Mouse (Mus musculus) spleen, adult 12 weeks (tissue): ENCODE data around the gene E4f1.
A peak's percentile ranks its signal among the peaks of the same experiment; 100 is the strongest.

Source experiments
- DNase-seq: peaks from one replicate; pipeline ENCODE4 v3.0.0; 2022; ENCODE audit warnings: low spot score

Gene E4f1

DNA sequence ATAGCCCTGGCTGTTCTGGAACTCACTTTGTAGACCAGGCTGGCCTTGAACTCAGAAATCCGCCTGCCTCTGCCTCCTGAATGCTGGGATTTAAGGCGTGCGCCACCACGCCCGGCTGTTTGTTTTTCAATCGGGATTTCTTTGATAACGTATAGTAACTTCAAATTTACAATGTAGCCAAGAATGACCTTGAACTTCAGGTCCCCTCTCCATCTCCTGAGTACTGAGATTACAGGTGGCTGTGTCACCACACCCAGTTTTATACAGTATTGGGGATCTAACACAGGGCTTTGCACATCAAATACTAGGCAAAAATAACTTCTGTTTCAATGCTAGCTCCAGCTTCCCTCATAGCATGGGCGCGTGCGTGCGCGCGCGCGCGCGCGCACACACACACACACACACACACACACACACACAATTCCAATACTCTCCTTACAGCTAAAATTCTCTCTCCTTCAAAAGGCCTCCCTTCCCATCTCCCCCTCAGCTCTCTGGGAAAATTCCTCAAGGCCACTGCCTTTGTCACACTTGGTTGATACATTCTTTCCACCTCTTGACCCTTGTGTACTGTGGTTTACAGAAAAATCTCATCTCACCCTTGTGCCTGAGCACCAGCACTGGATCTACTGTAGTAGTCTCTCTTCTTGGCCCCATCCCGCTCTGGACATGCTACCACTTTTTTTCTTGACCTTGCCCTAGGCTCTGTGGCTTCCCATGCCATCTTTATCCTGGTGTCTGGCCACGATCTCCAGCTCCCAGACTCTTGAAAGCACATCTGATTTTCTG, 11.1 kb upstream of the E4f1 start:
- no peak for DNase-seq

DNA sequence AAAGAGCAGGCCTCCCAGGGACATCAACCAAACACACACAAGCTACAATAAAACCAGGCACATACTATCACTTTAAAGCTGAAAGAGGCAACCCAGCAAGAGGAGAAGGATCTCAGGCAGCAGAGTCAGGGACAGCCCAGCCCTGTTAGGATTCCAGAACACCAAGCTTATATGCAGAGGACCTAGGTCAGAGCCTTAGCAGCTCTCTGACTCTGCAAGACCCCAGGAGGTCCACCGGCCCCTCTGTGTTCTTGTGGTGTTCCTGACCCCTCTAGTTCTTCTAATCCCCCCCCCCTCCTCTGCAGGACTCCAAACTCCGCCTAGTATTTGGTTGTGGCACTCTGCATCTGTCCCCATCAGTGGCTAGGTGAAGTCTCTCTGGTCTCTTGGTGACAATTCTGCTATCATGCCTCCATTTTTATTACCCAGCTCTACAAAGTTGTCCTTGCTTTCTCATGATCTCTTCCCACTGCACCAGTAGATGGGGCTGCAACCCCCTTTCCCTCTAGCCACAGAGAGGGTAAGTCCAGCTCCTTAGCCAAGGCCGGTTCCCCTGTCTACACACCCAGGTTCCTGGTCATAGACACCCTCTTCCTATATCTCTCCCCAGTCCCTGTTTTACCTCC, 10.2 kb upstream of the E4f1 start:
- no peak for DNase-seq

DNA sequence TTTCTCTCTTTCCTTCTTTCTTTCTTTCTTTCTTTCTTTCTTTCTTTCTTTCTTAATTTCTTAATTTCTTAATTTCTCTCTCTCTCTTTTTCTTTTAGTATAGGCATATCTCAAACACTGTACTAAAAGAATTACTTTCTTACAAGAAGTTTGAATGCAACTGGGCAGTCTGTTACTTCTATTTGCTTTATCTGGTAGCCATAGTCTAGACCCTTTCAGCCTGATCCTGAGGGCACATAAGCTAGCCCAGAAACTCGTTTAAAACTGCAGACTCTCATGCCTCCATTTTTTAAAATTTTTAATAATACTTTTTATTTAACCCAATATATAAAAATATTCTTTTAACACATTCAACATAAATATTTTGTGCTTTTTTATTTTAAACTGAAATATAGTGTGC, 9.3 kb upstream of the E4f1 start:
- DNase-seq: no peak

GRCm38 (mm10) chr17:24478663-24479380, 8.7 kb upstream of the E4f1 start, which contains the start of gene Mlst8:
TSS of gene Mlst8 (minus strand) at chr17:24479078.
- DNase-seq: peak; percentile 97

GRCm38 (mm10) chr17:24477985-24478600, 8.0 kb upstream of the E4f1 start:
- no peak for DNase-seq

DNA sequence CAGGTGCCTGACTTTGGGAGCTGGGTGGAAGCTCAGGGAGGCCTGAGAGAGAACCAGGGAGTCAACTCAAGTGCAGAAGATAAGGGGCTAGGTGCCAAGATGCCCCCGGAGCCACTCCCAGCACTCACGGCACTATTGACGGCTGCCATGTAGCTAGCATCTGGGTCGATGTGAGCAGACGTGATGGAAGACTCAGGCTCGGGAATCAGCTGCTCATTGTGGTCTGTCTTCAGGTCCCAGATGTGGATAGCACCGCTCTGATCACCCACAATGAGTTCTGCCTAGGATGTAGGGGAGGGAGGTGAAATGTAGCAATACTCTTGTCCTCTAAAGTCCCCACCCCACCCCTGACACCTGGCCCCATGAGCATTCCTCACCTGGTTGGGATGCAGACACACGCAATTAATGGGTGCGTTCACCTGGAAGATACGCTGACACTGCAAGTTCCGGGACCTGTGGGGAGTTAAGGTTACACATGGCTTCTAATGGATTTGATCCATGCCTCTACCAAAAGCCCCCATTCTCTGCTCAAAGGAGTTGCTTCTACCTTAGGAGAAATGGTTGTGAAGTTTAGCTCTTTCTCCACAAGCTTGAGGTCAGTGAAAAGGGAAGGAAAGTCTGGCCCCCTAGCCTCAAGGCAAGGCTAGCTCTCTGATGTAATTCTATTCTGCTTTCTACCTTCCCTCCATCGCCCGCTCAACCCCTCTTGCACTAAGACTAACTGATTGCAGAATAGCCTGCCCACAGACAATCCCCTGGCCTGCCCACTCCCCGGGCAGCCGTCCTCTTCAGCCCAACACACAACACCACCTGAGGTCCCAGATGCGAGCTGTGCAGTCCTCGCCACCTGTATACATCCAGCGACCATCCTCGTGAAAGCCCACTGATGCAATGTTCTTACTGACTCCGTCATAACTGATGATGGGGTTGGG, 7.2 kb upstream of the E4f1 start:
- no peak for DNase-seq

- DNase-seq: no peak
Observed at GRCm38 (mm10) chr17:24476022-24476776, 6.1 kb upstream of the E4f1 start.

DNA sequence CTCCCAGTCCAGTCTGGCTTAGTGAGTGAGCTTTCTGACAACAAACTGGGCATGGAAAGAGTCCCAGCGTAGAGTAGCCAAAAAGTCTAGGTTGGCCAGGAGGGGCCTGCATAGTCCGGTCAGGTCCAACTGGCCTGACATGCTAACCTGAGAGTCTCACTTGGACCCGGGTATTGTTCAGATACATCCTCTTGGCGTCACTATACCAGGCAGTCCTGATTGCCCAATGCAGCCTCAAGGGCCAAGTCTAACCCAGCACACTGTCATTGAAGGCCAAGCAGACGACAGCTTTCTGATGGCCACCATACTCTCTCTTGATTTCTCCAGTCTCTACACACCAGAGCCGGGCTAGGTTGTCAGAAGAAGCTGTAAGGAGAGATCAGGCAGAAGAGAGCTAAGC, 5.5 kb upstream of the E4f1 start:
- DNase-seq: no peak

DNA sequence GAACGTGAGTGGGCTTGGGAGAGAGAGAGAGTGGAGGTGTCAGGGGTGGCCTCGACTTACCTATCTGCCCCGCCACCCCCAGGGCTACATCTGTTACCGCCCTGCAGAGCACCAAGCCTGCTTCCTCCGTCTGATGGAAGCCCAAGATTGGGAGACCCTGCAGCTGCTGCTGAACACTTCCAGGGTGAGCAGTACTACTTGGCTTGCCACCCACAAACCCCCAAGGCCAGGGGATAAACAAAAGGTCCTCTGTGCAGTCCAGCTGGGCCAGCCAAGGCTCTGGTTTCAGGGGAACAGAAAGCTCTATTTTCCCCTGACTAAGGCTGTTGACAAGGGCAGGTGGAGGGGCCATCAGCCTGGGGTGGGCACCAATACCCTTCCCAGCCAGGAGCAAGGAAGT, 4.4 kb upstream of the E4f1 start:
- DNase-seq: no peak

- DNase-seq: no peak
Observed at GRCm38 (mm10) chr17:24473612-24474275, 3.6 kb upstream of the E4f1 start, which contains the start of gene Bricd5. TSS of gene Bricd5 (plus strand) at chr17:24473884.

- DNase-seq: no peak
Observed at GRCm38 (mm10) chr17:24472512-24472911, 2.4 kb upstream of the E4f1 start.

DNA sequence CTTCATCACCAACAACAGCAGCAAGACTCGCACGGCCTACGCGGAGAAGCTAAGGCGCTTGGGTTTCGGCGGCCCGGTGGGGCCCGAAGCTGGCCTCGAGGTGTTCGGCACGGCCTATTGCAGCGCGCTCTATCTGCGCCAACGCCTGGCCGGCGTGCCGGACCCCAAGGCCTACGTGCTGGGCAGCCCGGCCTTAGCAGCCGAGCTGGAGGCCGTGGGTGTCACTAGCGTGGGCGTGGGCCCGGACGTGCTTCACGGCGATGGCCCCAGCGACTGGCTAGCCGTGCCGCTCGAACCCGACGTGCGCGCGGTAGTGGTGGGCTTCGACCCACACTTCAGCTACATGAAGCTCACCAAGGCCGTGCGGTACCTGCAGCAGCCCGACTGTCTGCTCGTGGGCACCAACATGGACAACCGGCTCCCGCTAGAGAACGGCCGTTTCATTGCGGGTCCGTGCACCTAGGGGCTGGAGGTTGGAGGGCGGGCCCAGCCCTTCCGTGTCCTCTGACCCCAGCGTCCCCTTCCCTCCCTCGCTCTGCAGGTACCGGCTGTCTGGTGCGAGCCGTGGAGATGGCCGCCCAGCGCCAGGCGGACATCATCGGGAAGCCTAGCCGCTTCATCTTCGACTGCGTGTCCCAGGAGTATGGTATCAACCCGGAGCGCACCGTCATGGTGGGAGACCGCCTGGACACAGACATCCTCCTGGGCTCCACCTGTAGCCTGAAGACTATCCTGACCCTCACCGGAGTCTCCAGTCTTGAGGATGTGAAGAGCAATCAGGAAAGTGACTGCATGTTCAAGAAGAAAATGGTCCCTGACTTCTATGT, 801 bp upstream of the E4f1 start:
- peak; percentile 34 for DNase-seq

GRCm38 (mm10) chr17:24469336-24469909, 690 bp downstream of the E4f1 start:
- no peak for DNase-seq

GRCm38 (mm10) chr17:24468636-24469246, 1.4 kb downstream of the E4f1 start:
- DNase-seq: no peak

- no peak for DNase-seq
Observed at GRCm38 (mm10) chr17:24463374-24464133, 6.6 kb downstream of the E4f1 start.

DNA sequence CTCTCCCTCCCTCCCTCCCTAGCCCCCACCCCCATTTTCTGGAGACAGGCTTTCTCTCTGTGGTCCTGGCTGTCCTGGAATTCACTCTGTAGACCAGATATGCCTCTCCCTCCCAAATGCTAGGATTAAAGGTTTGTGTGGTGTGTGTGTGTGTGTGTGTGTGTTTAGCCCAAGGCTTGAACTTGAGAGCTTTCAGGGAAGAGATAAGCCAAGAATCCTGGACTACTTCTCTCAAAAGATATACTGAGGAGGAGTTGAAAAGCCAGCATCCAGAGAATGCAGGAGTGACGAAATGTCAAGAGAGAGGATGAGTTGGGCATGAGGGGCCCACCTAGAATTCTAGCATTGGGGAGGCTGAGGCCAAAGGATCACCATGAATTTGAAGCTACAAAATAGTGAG, 7.2 kb downstream of the E4f1 start:
- DNase-seq: no peak

DNA sequence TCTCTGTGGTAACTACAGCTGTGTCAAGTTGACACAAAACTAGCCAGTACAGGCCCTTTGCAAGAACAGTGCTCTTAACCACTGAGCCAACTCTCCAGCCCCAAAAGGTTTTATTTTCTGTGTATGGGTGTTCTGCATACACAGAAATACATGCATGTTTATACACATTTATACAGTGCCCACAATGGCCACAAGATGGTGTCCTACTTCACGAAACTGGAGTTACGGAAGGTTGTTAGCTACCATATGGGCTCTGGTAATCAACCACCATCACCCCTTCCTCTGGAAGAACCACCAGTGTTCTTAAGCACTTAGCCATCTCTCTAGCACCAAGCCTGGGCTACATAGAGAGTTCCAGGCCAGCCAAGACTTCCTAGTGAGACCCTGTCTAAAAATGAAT, 8.5 kb downstream of the E4f1 start:
- no peak for DNase-seq
